In the genomic region with DNA sequence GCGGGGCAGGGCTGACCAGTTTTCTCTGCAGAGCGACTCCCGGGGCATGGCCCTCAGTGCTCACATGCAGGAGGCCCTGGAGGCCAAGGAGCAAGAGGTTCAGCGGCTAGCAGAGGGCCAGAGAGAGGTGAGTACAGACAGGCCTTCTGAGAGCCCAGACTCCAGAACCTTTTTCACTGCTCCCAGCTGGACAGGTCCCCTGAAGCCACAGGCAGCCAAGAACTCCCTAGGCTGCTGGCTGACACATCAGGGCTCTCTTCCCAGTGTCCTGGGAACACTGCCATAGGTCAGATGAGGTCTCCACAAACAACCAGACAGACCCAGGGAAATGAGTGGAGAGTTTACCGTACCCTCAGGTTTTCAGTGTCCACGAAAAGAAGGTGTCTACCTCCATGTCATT, we compare ENCODE assay signal across 10 mouse cellular contexts. TPM values are rescaled to one million over a fixed set of nuclear protein-coding genes. Genes with fewer than 3 reads are reported as not detected.
DNase-seq lines count a peak whose midpoint lies in the region; ATAC-seq lines count a peak whose summit lies in the region.
"Had no signal": no experiment of that assay in that cellular context is flagged by ENCODE, and none has a peak within 500 bp of the region (broad histone marks: within the 10 kb centered on the region; RNA-seq: fewer than 3 reads in every experiment).

No protein-coding gene starts in this region.

- no peaks in the 10 kb centered on the region for H3K9me3 ChIP-seq in midbrain, embryonic 15.5 days
- H3K9me3 ChIP-seq: heart, embryonic 15.5 days; megakaryocyte, embryonic 14.5 days had no signal

- no peaks in the 10 kb centered on the region for H3K36me3 ChIP-seq in midbrain, embryonic 15.5 days (replicated peaks)
- H3K36me3 ChIP-seq: heart, embryonic 15.5 days had no signal

- WGBS in midbrain, embryonic 15.5 days = 75% methylated on average over 6 of the region's 6 CpGs

- no peaks in the 10 kb centered on the region for H3K27me3 ChIP-seq in midbrain, embryonic 15.5 days (replicated peaks)
- H3K27me3 ChIP-seq: heart, embryonic 15.5 days had no signal

- no peak for ATAC-seq in erythroid progenitor cell, adult 5-6 weeks (replicated peaks; ENCODE audit: low FRiP score, poor library complexity, severe bottlenecking)
- no peak for ATAC-seq in midbrain, embryonic 15.5 days (replicated peaks)

- H3K27ac ChIP-seq in midbrain, embryonic 15.5 days = no peak overlapping the region
- H3K27ac ChIP-seq: heart, embryonic 15.5 days had no signal

- no peak overlapping the region for H3K4me3 ChIP-seq in midbrain, embryonic 15.5 days
- H3K4me3 ChIP-seq: heart, embryonic 15.5 days; megakaryocyte, embryonic 14.5 days had no signal

- H3K9ac ChIP-seq in midbrain, embryonic 15.5 days = no peak overlapping the region
- H3K9ac ChIP-seq: heart, embryonic 15.5 days had no signal

- H3K4me1 ChIP-seq in midbrain, embryonic 15.5 days = no peaks in the 10 kb centered on the region

- DNase-seq in right cerebral cortex, postnatal 10 days (ENCODE audit: low spot score in 2 of 2) = peak; percentile 72 to 75
- no peak for DNase-seq in right cerebral cortex, postnatal 25 days
- DNase-seq in cerebellum, postnatal 25 days = peak; percentile 41 to 57
- peak; percentile 72 to 73 for DNase-seq in kidney, adult 8-10 months
- peak; percentile 81 for DNase-seq in ovary, postnatal 14 days (ENCODE audit: low spot score)

- H3K4me2 ChIP-seq in midbrain, embryonic 15.5 days = no peak overlapping the region
- H3K4me2 ChIP-seq: heart, embryonic 15.5 days had no signal

RNA-seq across cellular contexts. Expression of gene Rab44, which starts 22.3 kb away (rescaled TPM):
- 15.9 and 22.7 TPM in 2 replicates for total RNA-seq in erythroid progenitor cell, adult 5-6 weeks (2015; ENCODE audit: low replicate concordance)
- 22.2 and 28.0 TPM in 2 replicates for total RNA-seq in erythroid progenitor cell, adult 5-6 weeks (2017; ENCODE audit: low replicate concordance)
- polyA plus RNA-seq in midbrain, embryonic 15.5 days (2015; fragmentation: Nextera tagmentation; extraction: Ambion mirVana) = 0.15 TPM in 1 of 2 replicates, not detected in the other
- polyA plus RNA-seq: testis, adult 2 months had no signal

RNA-seq across cellular contexts. Expression of gene Cdkn1a, which starts 45.5 kb away (rescaled TPM):
- total RNA-seq in erythroid progenitor cell, adult 5-6 weeks (2015; ENCODE audit: low replicate concordance) = 0.84 and 2.5 TPM in 2 replicates
- total RNA-seq in erythroid progenitor cell, adult 5-6 weeks (2017; ENCODE audit: low replicate concordance) = 2.3 TPM in 1 of 2 replicates, not detected in the other
- polyA plus RNA-seq in midbrain, embryonic 15.5 days (2015; fragmentation: Nextera tagmentation; extraction: Ambion mirVana) = 97.7 and 99.9 TPM in 2 replicates
